Mouse (Mus musculus) monocyte, adult 5-6 weeks (primary cell): ENCODE data around the gene Nfix. TPM values are rescaled to one million over a fixed set of nuclear protein-coding genes. Genes with fewer than 3 reads are reported as not detected.

Experiments
- total RNA-seq: library from RNA; stranded (forward); fragments of 200-1000, 200-491, 200-594 nt; gene quantifications from 3 replicates; pipeline ENCODE4 v1.2.3, GENCODE M21; 2017

Gene Nfix
- total RNA-seq, 1 experiment from 2014 or later, result 16.7 TPM

Other genes starting within 250 kb of the Nfix start
- gene Ier2, start 137.5 kb downstream of the Nfix start, total RNA-seq, result 92.1 to 198 TPM (median 119 TPM) in 3 replicates
- 40.1 to 46.6 TPM (median 44.7 TPM) in 3 replicates for gene Trmt1, start 114.0 kb downstream of the Nfix start, total RNA-seq
- gene Nacc1, start 112.5 kb downstream of the Nfix start, total RNA-seq, result 29.0 to 50.5 TPM (median 36.3 TPM) in 3 replicates
- gene Lyl1, start 98.9 kb downstream of the Nfix start, total RNA-seq, result 41.7 to 46.2 TPM (median 45.0 TPM) in 3 replicates
- gene G430095P16Rik, start 77.3 kb downstream of the Nfix start, total RNA-seq, result 6.4 to 8.9 TPM (median 8.2 TPM) in 3 replicates
- gene Dand5, start 22.5 kb upstream of the Nfix start, total RNA-seq, result 3.6 to 4.0 TPM (median 3.8 TPM) in 3 replicates
- gene Gadd45gip1, start 31.2 kb upstream of the Nfix start, total RNA-seq, result 10.0 to 12.8 TPM (median 11.2 TPM) in 3 replicates
- gene Rad23a, start 40.3 kb upstream of the Nfix start, total RNA-seq, result 31.6 to 37.2 TPM (median 34.2 TPM) in 3 replicates
- gene Calr, start 46.6 kb upstream of the Nfix start, total RNA-seq, result 1,036 to 1,300 TPM (median 1,079 TPM) in 3 replicates
- 32.5 to 56.1 TPM (median 35.3 TPM) in 3 replicates for gene Farsa, start 56.6 kb upstream of the Nfix start, total RNA-seq
- 2.9 to 13.7 TPM (median 7.4 TPM) in 3 replicates for gene Syce2, start 71.8 kb upstream of the Nfix start, total RNA-seq
- 16.8 to 25.3 TPM (median 18.7 TPM) in 3 replicates for gene Gcdh, start 93.6 kb upstream of the Nfix start, total RNA-seq
- not detected in 3 replicates for gene Klf1, start 101.6 kb upstream of the Nfix start, total RNA-seq
- gene Dnase2a, start 108.2 kb upstream of the Nfix start, total RNA-seq, result 24.4 to 37.4 TPM (median 29.6 TPM) in 3 replicates
- 0.11 TPM in 1 of 3 replicates, not detected in the others for gene Mast1, start 137.0 kb upstream of the Nfix start, total RNA-seq
- not detected in 3 replicates for gene Rtbdn, start 146.6 kb upstream of the Nfix start, total RNA-seq
- gene Gm49661, start 169.1 kb upstream of the Nfix start, total RNA-seq, result not detected in 3 replicates
- gene Prdx2, start 169.2 kb upstream of the Nfix start, total RNA-seq, result 153 to 207 TPM (median 196 TPM) in 3 replicates
- gene Rnaseh2a, start 169.4 kb upstream of the Nfix start, total RNA-seq, result 43.9 to 58.8 TPM (median 58.1 TPM) in 3 replicates
- 405 to 735 TPM (median 444 TPM) in 3 replicates for gene Junb, start 178.4 kb upstream of the Nfix start, total RNA-seq
- 4.2 to 8.7 TPM (median 4.5 TPM) in 3 replicates for gene Hook2, start 190.3 kb upstream of the Nfix start, total RNA-seq
- not detected in 3 replicates for gene Best2, start 214.2 kb upstream of the Nfix start, total RNA-seq
- gene Asna1, start 224.9 kb upstream of the Nfix start, total RNA-seq, result 24.0 to 47.3 TPM (median 36.2 TPM) in 3 replicates
- gene Trir, start 226.5 kb upstream of the Nfix start, total RNA-seq, result 260 to 294 TPM (median 276 TPM) in 3 replicates
- gene Tnpo2, start 236.6 kb upstream of the Nfix start, total RNA-seq, result 12.0 to 27.9 TPM (median 18.3 TPM) in 3 replicates